9 mouse cellular contexts compared by ENCODE assay signal in genomic region chr8:70500386-70501301, GRCm38 (mm10). TPM values are rescaled to one million over a fixed set of nuclear protein-coding genes. Genes with fewer than 3 reads are reported as not detected.
DNase-seq lines count a peak whose midpoint lies in the region; ATAC-seq and TF ChIP-seq lines count a peak whose summit lies in the region.
"Had no signal": no experiment of that assay in that cellular context is flagged by ENCODE, and none has a peak within 500 bp of the region (broad histone marks: within the 10 kb centered on the region; RNA-seq: fewer than 3 reads in every experiment).

No protein-coding gene starts in this region.

- H3K4me2 ChIP-seq in forebrain, embryonic 12.5 days: peak overlapping the region; percentile 39
- H3K4me2 ChIP-seq in limb, embryonic 14.5 days (replicated peaks; ENCODE audit: low read depth, low read length, severe bottlenecking): peak overlapping the region; percentile 20

- TF ChIP-seq CTCF in ES-Bruce4 (IDR thresholded peaks at IDR 0.05; ENCODE audit: low read depth, low read length): no peak
- no peak for TF ChIP-seq CTCF in small intestine, adult 2 months (IDR thresholded peaks at IDR 0.05; ENCODE audit: extremely low read depth, insufficient read length, insufficient replicate concordance, low read depth, low read length)

- TF ChIP-seq EP300 in ES-Bruce4 (IDR thresholded peaks at IDR 0.05; ENCODE audit: insufficient read depth, low read depth, low read length): no peak

- H3K4me3 ChIP-seq in heart, embryonic 10.5 days: peak overlapping the region; percentile 29
- peak overlapping the region; percentile 64 for H3K4me3 ChIP-seq in ES-Bruce4 (ENCODE audit: low read depth, low read length)
- peak overlapping the region; percentile 19 for H3K4me3 ChIP-seq in forebrain, embryonic 12.5 days (replicated peaks)
- H3K4me3 ChIP-seq in limb, embryonic 14.5 days (replicated peaks; ENCODE audit: low read length): 0 out of 2 replicates have a peak overlapping the region, but pooled peaks have one; percentile 10
- H3K4me3 ChIP-seq in small intestine, adult 2 months (ENCODE audit: low read depth, low read length): peak overlapping the region; percentile 46

- DNase-seq in heart, embryonic 10.5 days (ENCODE audit: low spot score): no peak
- no peak for DNase-seq in heart, adult 9 months (ENCODE audit: low spot score in 2 of 2)
- no peak for DNase-seq in limb, embryonic 14.5 days (ENCODE audit: low spot score)
- DNase-seq in right cerebral cortex, adult 2 months (ENCODE audit: low spot score in 2 of 2): no peak
- no peak for DNase-seq in layer of hippocampus, postnatal 10 days (ENCODE audit: low spot score in 2 of 2)

- TF ChIP-seq POLR2A in ES-Bruce4 (IDR thresholded peaks at IDR 0.05; ENCODE audit: insufficient read depth, low read length): no peak
- no peak for TF ChIP-seq POLR2A in limb, embryonic 14.5 days (IDR thresholded peaks at IDR 0.05; ENCODE audit: borderline replicate concordance, extremely low read depth, insufficient read depth, insufficient read length)
- TF ChIP-seq POLR2A in small intestine, adult 2 months (IDR thresholded peaks at IDR 0.05; ENCODE audit: low read depth, low read length): no peak

- H3K9me3 ChIP-seq in heart, embryonic 10.5 days: no peaks in the 10 kb centered on the region
- no peaks in the 10 kb centered on the region for H3K9me3 ChIP-seq in ES-Bruce4 (replicated peaks; ENCODE audit: control insufficient read depth, insufficient read depth, low read length, poor library complexity, severe bottlenecking)
- no peaks in the 10 kb centered on the region for H3K9me3 ChIP-seq in forebrain, embryonic 12.5 days
- H3K9me3 ChIP-seq in limb, embryonic 14.5 days (ENCODE audit: control insufficient read depth, low read length): no peaks in the 10 kb centered on the region

- WGBS in heart, embryonic 10.5 days: 6% methylated on average over 39 of the region's 39 CpGs
- WGBS in forebrain, embryonic 12.5 days: 6% methylated on average over 39 of the region's 39 CpGs
- WGBS in limb, embryonic 14.5 days: 16% methylated on average over 37 of the region's 39 CpGs
- WGBS in small intestine, adult 2 months: 11% methylated on average over 39 of the region's 39 CpGs

- ATAC-seq in forebrain, embryonic 12.5 days (ENCODE audit: low FRiP score): no peak
- no peak for ATAC-seq in limb, embryonic 14.5 days (ENCODE audit: low FRiP score, low read depth)
- ATAC-seq: Patski had no signal

- peak overlapping the region; percentile 14; the same call in 1 of the 2 replicates for H3K9ac ChIP-seq in ES-Bruce4 (ENCODE audit: low read depth, poor library complexity, severe bottlenecking)
- H3K9ac ChIP-seq in forebrain, embryonic 12.5 days: no peak overlapping the region; the same call in 1 of the 2 replicates
- no peak overlapping the region for H3K9ac ChIP-seq in limb, embryonic 14.5 days (ENCODE audit: low read depth, low read length, severe bottlenecking)

- H3K36me3 ChIP-seq in heart, embryonic 10.5 days: peaks cover 13% of the 10 kb centered on the region
- peaks cover 4% of the 10 kb centered on the region; the same call in 1 of the 2 replicates for H3K36me3 ChIP-seq in ES-Bruce4 (ENCODE audit: control insufficient read depth, insufficient read depth, low read length, poor library complexity, severe bottlenecking)
- peaks cover 12% of the 10 kb centered on the region for H3K36me3 ChIP-seq in forebrain, embryonic 12.5 days (replicated peaks)
- H3K36me3 ChIP-seq in limb, embryonic 14.5 days (ENCODE audit: control insufficient read depth, insufficient read depth, low read length): no peaks in the 10 kb centered on the region
- peaks cover 2% of the 10 kb centered on the region; the same call in 1 of the 2 replicates for H3K36me3 ChIP-seq in small intestine, adult 2 months (ENCODE audit: control insufficient read depth, insufficient read depth, low read length)

- H3K27ac ChIP-seq in heart, embryonic 10.5 days: no peak overlapping the region
- H3K27ac ChIP-seq in ES-Bruce4 (ENCODE audit: insufficient read depth, low read length): no peak overlapping the region
- no peak overlapping the region for H3K27ac ChIP-seq in forebrain, embryonic 12.5 days
- no peak overlapping the region for H3K27ac ChIP-seq in limb, embryonic 14.5 days (replicated peaks; ENCODE audit: low read depth, low read length)
- H3K27ac ChIP-seq in small intestine, adult 2 months (ENCODE audit: insufficient read depth, low read depth, low read length): no peak overlapping the region

- H3K4me1 ChIP-seq in heart, embryonic 10.5 days: peaks cover 46% of the 10 kb centered on the region
- no peaks in the 10 kb centered on the region for H3K4me1 ChIP-seq in ES-Bruce4 (ENCODE audit: control insufficient read depth, insufficient read depth, low read length)
- H3K4me1 ChIP-seq in forebrain, embryonic 12.5 days: peaks cover 37% of the 10 kb centered on the region
- peaks cover 54% of the 10 kb centered on the region for H3K4me1 ChIP-seq in limb, embryonic 14.5 days (ENCODE audit: control insufficient read depth, insufficient read depth, low read length)
- H3K4me1 ChIP-seq in small intestine, adult 2 months (ENCODE audit: control insufficient read depth, insufficient read depth, insufficient read length, low read length): peaks cover 10% of the 10 kb centered on the region

- H3K27me3 ChIP-seq in heart, embryonic 10.5 days (ENCODE audit: insufficient read depth, poor library complexity, severe bottlenecking): peaks cover 92% of the 10 kb centered on the region
- peaks cover 2% of the 10 kb centered on the region; the same call in 1 of the 2 replicates for H3K27me3 ChIP-seq in ES-Bruce4 (ENCODE audit: control insufficient read depth, insufficient read depth, low read length, poor library complexity, severe bottlenecking)
- H3K27me3 ChIP-seq in forebrain, embryonic 12.5 days: peaks cover 95% of the 10 kb centered on the region
- H3K27me3 ChIP-seq in limb, embryonic 14.5 days (ENCODE audit: control insufficient read depth, insufficient read depth, low read length): peaks cover 11% of the 10 kb centered on the region; the same call in 1 of the 2 replicates
- peaks cover 17% of the 10 kb centered on the region for H3K27me3 ChIP-seq in small intestine, adult 2 months (ENCODE audit: control insufficient read depth, insufficient read depth, low read length)
- H3K27me3 ChIP-seq: Patski had no signal

RNA-seq across cellular contexts. Expression of gene Rex1bd, which starts 5.9 kb away (rescaled TPM):
- polyA plus RNA-seq in heart, embryonic 10.5 days (2016; fragmentation: Nextera tagmentation; extraction: Ambion mirVana): 127 and 128 TPM in 2 replicates
- 40.0 and 43.7 TPM in 2 replicates for polyA plus RNA-seq in ES-Bruce4 (2011; ENCODE audit: insufficient read depth, insufficient read length, low read depth, missing spikeins)
- 126 and 127 TPM in 2 replicates for polyA plus RNA-seq in forebrain, embryonic 12.5 days (2016; fragmentation: Nextera tagmentation; extraction: Ambion mirVana)
- 154 and 175 TPM in 2 replicates for polyA plus RNA-seq in limb, embryonic 14.5 days (2012; rRNA removed)
- 152 and 156 TPM in 2 replicates for polyA plus RNA-seq in limb, embryonic 14.5 days (2014; fragmentation: Nextera tagmentation; extraction: Ambion mirVana)
- 137 and 244 TPM in 2 replicates for polyA plus RNA-seq in small intestine, adult 2 months (2012; rRNA removed)
- 100 to 1,000 TPM in 1 of 2 experiments, 10 to 100 TPM in 1; 97.8 to 106 TPM for total RNA-seq in layer of hippocampus, postnatal 10 days (2021)

RNA-seq across cellular contexts. Expression of gene Crlf1, which starts 7.7 kb away (rescaled TPM):
- 1.8 and 3.2 TPM in 2 replicates for polyA plus RNA-seq in heart, embryonic 10.5 days (2016; fragmentation: Nextera tagmentation; extraction: Ambion mirVana)
- 6.1 and 7.5 TPM in 2 replicates for polyA plus RNA-seq in ES-Bruce4 (2011; ENCODE audit: insufficient read depth, insufficient read length, low read depth, missing spikeins)
- polyA plus RNA-seq in forebrain, embryonic 12.5 days (2016; fragmentation: Nextera tagmentation; extraction: Ambion mirVana): 1.6 and 2.8 TPM in 2 replicates
- polyA plus RNA-seq in limb, embryonic 14.5 days (2012; rRNA removed): 98.9 and 127 TPM in 2 replicates
- polyA plus RNA-seq in limb, embryonic 14.5 days (2014; fragmentation: Nextera tagmentation; extraction: Ambion mirVana): 91.5 and 103 TPM in 2 replicates
- polyA plus RNA-seq in small intestine, adult 2 months (2012; rRNA removed): 2.3 and 27.3 TPM in 2 replicates
- total RNA-seq in layer of hippocampus, postnatal 10 days (2021): 10 to 100 TPM; 21.3 to 22.0 TPM

RNA-seq across cellular contexts. Expression of gene Uba52, which starts 10.0 kb away (rescaled TPM):
- 751 and 801 TPM in 2 replicates for polyA plus RNA-seq in heart, embryonic 10.5 days (2016; fragmentation: Nextera tagmentation; extraction: Ambion mirVana)
- polyA plus RNA-seq in ES-Bruce4 (2011; ENCODE audit: insufficient read depth, insufficient read length, low read depth, missing spikeins): 1,157 and 1,272 TPM in 2 replicates
- polyA plus RNA-seq in forebrain, embryonic 12.5 days (2016; fragmentation: Nextera tagmentation; extraction: Ambion mirVana): 692 and 734 TPM in 2 replicates
- 1,215 and 1,844 TPM in 2 replicates for polyA plus RNA-seq in limb, embryonic 14.5 days (2012; rRNA removed)
- polyA plus RNA-seq in limb, embryonic 14.5 days (2014; fragmentation: Nextera tagmentation; extraction: Ambion mirVana): 1,031 and 1,113 TPM in 2 replicates
- polyA plus RNA-seq in small intestine, adult 2 months (2012; rRNA removed): 606 and 770 TPM in 2 replicates
- total RNA-seq in layer of hippocampus, postnatal 10 days (2021): 1,000 to 10,000 TPM in 1 of 2 experiments, 100 to 1,000 TPM in 1; 916 to 1,148 TPM

RNA-seq across cellular contexts. Expression of gene Tmem59l, which starts 13.5 kb away (rescaled TPM):
- 1.2 and 3.6 TPM in 2 replicates for polyA plus RNA-seq in heart, embryonic 10.5 days (2016; fragmentation: Nextera tagmentation; extraction: Ambion mirVana)
- polyA plus RNA-seq in ES-Bruce4 (2011; ENCODE audit: insufficient read depth, insufficient read length, low read depth, missing spikeins): 3.3 and 4.2 TPM in 2 replicates
- polyA plus RNA-seq in forebrain, embryonic 12.5 days (2016; fragmentation: Nextera tagmentation; extraction: Ambion mirVana): 17.0 and 17.6 TPM in 2 replicates
- polyA plus RNA-seq in limb, embryonic 14.5 days (2012; rRNA removed): 13.1 and 17.7 TPM in 2 replicates
- 15.7 and 17.5 TPM in 2 replicates for polyA plus RNA-seq in limb, embryonic 14.5 days (2014; fragmentation: Nextera tagmentation; extraction: Ambion mirVana)
- 1.2 and 1.6 TPM in 2 replicates for polyA plus RNA-seq in small intestine, adult 2 months (2012; rRNA removed)
- total RNA-seq in layer of hippocampus, postnatal 10 days (2021): 100 to 1,000 TPM; 174 to 175 TPM

RNA-seq across cellular contexts. Expression of gene Klhl26, which starts 23.9 kb away (rescaled TPM):
- polyA plus RNA-seq in heart, embryonic 10.5 days (2016; fragmentation: Nextera tagmentation; extraction: Ambion mirVana): 15.6 and 15.7 TPM in 2 replicates
- polyA plus RNA-seq in ES-Bruce4 (2011; ENCODE audit: insufficient read depth, insufficient read length, low read depth, missing spikeins): 27.4 and 33.7 TPM in 2 replicates
- polyA plus RNA-seq in forebrain, embryonic 12.5 days (2016; fragmentation: Nextera tagmentation; extraction: Ambion mirVana): 18.3 and 18.6 TPM in 2 replicates
- 48.7 and 72.6 TPM in 2 replicates for polyA plus RNA-seq in limb, embryonic 14.5 days (2012; rRNA removed)
- 24.2 and 28.6 TPM in 2 replicates for polyA plus RNA-seq in limb, embryonic 14.5 days (2014; fragmentation: Nextera tagmentation; extraction: Ambion mirVana)
- 24.9 and 30.8 TPM in 2 replicates for polyA plus RNA-seq in small intestine, adult 2 months (2012; rRNA removed)
- 10 to 100 TPM; 35.6 to 38.4 TPM for total RNA-seq in layer of hippocampus, postnatal 10 days (2021)

Comparison
In these comparisons a context has a peak if more than half of its experiments do, and no peak if none do; other contexts are left out.
1. H3K4me3 ChIP-seq: peak in every context shown above with its lines; median percentile 64 in ES-Bruce4; 46 in small intestine, adult 2 months; 29 in heart, embryonic 10.5 days; 19 in forebrain, embryonic 12.5 days; 10 in limb, embryonic 14.5 days.